Comparison of ENCODE assay signal across 9 mouse cellular contexts in the genomic region with DNA sequence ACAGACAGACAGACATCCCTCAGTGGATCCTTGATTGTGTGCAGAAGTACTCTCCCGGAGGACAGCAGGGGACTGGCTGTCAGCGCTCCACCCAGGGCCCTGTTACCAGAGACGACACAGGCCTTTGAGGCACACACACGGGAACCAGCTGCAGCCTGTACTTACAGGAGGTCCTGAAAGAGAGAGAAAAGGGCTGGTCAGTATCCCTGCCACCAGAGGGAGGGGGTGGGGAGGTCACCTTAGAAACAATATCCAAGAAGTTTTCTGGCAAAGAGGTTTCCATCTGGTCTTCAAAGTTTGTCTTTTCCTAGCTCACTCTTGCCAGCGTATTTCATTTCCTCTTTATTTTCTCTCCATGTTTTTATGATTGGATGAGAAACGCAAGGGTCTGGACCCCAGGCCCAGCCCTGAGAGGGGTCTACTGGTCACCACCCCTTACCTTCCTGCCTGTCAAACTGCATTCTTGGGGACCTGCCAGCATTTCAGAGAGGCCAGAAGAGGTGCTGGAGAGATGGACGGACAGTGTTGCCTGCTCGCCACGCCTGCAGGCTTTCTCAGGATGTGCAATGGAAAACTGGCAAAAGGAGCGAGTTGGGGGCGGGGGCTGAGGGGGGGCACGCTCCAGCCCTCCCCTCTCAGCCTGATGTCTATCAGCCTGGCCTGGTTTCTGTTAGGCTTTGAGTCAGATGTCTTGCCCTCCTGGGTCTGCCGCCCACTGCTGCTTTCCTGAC. TPM values are rescaled to one million over a fixed set of nuclear protein-coding genes. Genes with fewer than 3 reads are reported as not detected.
DNase-seq lines count a peak whose midpoint lies in the region; ATAC-seq lines count a peak whose summit lies in the region.
"Had no signal": no experiment of that assay in that cellular context is flagged by ENCODE, and none has a peak within 500 bp of the region (broad histone marks: within the 10 kb centered on the region; RNA-seq: fewer than 3 reads in every experiment).

No protein-coding gene starts in this region.

- no peak overlapping the region for H3K4me3 ChIP-seq in liver, embryonic 11.5 days (ENCODE audit: low read depth, low read length)
- H3K4me3 ChIP-seq: hindbrain, embryonic 15.5 days had no signal

- peaks cover 2% of the 10 kb centered on the region; the same call in 1 of the 2 replicates for H3K36me3 ChIP-seq in liver, embryonic 11.5 days (ENCODE audit: control insufficient read depth, insufficient read depth, low read length)
- H3K36me3 ChIP-seq: hindbrain, embryonic 15.5 days had no signal

- H3K27ac ChIP-seq in liver, embryonic 11.5 days (ENCODE audit: low read depth, low read length): no peak overlapping the region; the same call in 1 of the 2 replicates
- H3K27ac ChIP-seq: hindbrain, embryonic 15.5 days had no signal

- DNase-seq in adrenal gland, postnatal 10 days: peak; percentile 13
- no peak for DNase-seq in adrenal gland, adult 8-10 months
- peak; percentile 11 for DNase-seq in liver
- no peak for DNase-seq in liver, embryonic 11.5 days (ENCODE audit: low spot score)
- DNase-seq in heart, postnatal 10 days: peak; percentile 32 to 53
- DNase-seq in lung, postnatal 10 days: peak; percentile 75
- no peak for DNase-seq in left cerebral cortex, postnatal 14 days (ENCODE audit: low spot score in 2 of 2)
- no peak for DNase-seq in urinary bladder, adult 18-20 months (ENCODE audit: low spot score in 2 of 2)

- H3K9me3 ChIP-seq in liver, embryonic 11.5 days (ENCODE audit: control insufficient read depth, low read length): peaks cover 4% of the 10 kb centered on the region; the same call in 1 of the 2 replicates
- H3K9me3 ChIP-seq: hindbrain, embryonic 15.5 days had no signal

- H3K9ac ChIP-seq in liver, embryonic 11.5 days (ENCODE audit: low read depth, low read length): no peak overlapping the region
- H3K9ac ChIP-seq: hindbrain, embryonic 15.5 days had no signal

- ATAC-seq in liver, embryonic 11.5 days (replicated peaks; ENCODE audit: low FRiP score): no peak

- no peak overlapping the region; the same call in 1 of the 2 replicates for H3K4me2 ChIP-seq in liver, embryonic 11.5 days
- H3K4me2 ChIP-seq: hindbrain, embryonic 15.5 days had no signal

- no peaks in the 10 kb centered on the region for H3K27me3 ChIP-seq in liver, embryonic 11.5 days (replicated peaks; ENCODE audit: control insufficient read depth, insufficient read depth, low read length)
- H3K27me3 ChIP-seq: hindbrain, embryonic 15.5 days had no signal

- no peaks in the 10 kb centered on the region; the same call in 1 of the 2 replicates for H3K4me1 ChIP-seq in liver, embryonic 11.5 days (replicated peaks; ENCODE audit: control insufficient read depth, insufficient read depth, low read length)

- intact Hi-C loops in heart, postnatal 10 days (cut with DNase I): no loop called here
- intact Hi-C loops in left cerebral cortex, postnatal 14 days (cut with DNase I): no loop called here

- WGBS in liver, embryonic 11.5 days: 47% methylated on average over 13 of the region's 13 CpGs

RNA-seq across cellular contexts. Expression of a gene that starts 58.8 kb away (rescaled TPM):
- total RNA-seq in adrenal gland, postnatal 10 days (2021): 10 to 100 TPM in 1 of 2 experiments, 1 to 10 TPM in 1; 8.4 to 11.1 TPM
- 10 to 100 TPM in 2 of 4 experiments, 1 to 10 TPM in 2; 7.9 to 12.3 (median 10.3) TPM for total RNA-seq in adrenal gland, adult 8-10 months (2022)
- 4.0 and 4.6 TPM in 2 replicates for polyA plus RNA-seq in liver, embryonic 11.5 days (2014; fragmentation: Nextera tagmentation; extraction: Ambion mirVana)
- total RNA-seq in heart, postnatal 10 days (2021): 1 to 10 TPM; 1.8 to 1.9 TPM
- 1 to 10 TPM; 2.4 TPM for total RNA-seq in left cerebral cortex, postnatal 14 days (2021)

Comparison
In these comparisons a context has a peak if more than half of its experiments do, and no peak if none do; other contexts are left out.
1. DNase-seq: peak in adrenal gland, postnatal 10 days (single experiment), liver (single experiment), heart, postnatal 10 days (2 of 2) and lung, postnatal 10 days (single experiment); none in adrenal gland, adult 8-10 months (single experiment), liver, embryonic 11.5 days (single experiment), left cerebral cortex, postnatal 14 days (0 of 2) and urinary bladder, adult 18-20 months (0 of 2).